Mouse (Mus musculus): ENCODE measurements around the gene L3mbtl4.

L3mbtl4 gene

DNA sequence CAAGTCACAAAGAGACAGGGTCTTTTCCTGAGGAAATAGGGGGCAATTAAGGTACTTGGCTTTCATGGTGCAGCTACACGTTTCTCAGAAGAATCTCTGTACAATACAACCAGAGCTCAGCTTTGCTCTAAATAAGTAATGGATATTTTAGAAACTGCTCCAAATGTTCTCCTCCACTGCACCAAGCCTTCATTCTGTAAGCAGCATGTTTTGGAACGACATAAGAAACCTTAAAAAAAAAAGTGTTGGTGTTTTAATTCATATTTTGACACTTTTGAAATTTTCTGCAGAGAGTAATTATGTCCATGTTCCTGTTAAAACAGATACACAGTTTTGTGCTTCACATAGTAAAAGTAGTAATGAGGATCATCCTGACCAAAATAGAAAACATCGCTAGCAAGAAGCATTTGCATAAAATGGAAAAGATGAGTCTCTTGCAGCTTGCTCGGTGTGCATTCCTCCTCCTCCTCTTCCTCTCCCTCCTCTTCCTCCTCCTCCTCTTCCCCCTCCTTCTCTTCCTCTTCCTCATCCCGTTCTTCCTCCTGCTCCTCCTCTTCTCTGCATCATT, 369.0 kb downstream of the L3mbtl4 start:
- DNase-seq (ENCODE audit: low spot score in 2 of 2), result no peak

DNA sequence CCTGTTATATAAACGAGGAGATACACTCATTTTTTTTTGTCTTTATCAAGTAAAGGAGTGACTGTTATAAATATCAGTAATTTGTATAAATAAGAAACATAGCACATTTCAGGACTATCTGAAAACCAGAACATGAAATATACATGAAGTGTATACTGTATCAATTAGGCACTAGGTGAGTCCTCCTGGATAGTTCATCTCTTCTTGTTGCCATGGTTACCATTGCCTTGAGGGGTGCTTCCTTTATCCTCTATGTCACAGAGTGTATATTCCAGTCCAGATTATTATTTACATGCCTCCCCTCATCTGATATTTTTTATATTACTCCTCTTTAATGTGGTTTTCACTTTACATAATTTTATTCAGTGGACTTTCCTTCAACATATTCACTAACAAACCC, 392.9 kb downstream of the L3mbtl4 start:
- no peak for DNase-seq (ENCODE audit: low spot score in 2 of 2)

DNA sequence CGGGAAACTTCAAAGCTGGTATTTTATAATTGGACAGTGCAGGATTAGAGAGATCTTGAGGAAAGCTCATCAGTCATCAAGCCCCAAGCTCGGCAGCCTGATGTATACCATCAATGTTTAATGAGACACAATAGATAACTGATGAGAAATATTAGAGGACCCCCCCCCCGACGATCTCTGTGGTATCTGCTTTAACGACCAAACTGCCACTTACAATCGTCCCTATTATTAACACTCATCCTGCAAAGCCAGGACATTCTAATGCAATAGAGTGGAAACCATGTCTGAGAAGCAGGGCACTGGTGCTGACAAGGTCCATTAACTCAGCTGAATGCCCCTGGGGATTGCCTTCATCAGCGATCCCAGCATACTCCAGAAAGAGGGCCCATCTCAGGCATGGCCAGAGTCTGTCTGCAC, 398.5 kb downstream of the L3mbtl4 start:
- no peak for DNase-seq (ENCODE audit: low spot score in 2 of 2)

DNA sequence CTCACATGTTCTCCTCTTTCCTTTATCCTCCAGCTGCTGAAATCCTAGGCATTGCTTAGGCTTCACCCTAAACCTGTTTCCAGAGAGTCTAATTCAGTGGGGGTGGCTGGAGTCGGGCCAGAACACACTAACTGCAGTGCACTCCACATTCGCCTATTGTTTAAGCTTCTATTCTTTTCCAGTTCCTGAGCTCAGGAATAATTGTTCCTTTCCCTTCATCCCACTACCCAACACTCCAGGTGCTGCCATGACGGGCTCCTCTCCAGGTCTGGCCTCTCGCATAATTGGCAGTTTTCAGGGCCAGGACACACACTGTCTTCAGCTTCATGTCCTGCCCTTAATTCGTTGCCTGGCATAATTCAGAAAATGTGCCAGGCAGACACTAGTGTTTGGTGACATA, 437.1 kb downstream of the L3mbtl4 start:
- no peak for DNase-seq (ENCODE audit: low spot score in 2 of 2)

DNA sequence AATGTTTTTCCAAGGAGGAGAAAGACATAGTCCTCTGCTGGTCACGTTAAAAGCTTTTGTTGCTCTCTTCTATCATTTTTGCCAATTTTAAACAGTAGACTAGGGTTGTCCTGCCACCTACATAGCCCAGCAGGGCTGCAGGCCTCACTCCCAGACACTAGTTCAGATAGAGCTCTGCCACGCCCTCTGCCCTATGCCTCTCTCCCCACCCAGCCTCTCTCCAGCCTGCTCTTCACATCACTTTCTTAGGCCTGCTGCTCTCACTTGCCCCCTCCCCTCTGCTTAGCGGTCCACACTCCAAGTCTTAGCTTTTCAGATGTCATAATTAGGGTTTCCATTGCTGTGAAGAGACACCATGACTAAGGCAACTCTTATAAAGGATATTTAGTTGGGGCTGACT, 437.8 kb downstream of the L3mbtl4 start:
- no peak for DNase-seq (ENCODE audit: low spot score in 2 of 2)

DNA sequence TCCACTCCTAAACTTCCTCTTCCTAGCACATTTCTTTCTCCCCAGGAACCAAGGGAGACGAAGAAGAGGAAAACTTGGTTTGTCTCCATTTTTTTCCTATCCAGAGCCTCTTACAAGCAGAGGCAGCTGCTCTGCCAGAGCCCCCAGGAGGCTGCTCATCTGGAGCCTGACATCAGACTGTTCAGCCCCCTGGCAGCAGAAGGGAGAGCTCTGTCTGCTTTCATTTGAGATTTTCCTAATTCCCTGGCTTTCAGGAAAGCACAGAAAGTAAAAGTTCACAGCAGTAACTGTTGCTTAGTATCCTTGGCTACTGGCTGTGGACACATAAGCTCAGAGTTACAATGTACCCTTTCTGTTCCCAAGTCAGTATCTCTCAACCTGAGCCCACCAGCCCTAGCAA, 474.7 kb downstream of the L3mbtl4 start:
- DNase-seq (ENCODE audit: low spot score in 2 of 2), result no peak

DNA sequence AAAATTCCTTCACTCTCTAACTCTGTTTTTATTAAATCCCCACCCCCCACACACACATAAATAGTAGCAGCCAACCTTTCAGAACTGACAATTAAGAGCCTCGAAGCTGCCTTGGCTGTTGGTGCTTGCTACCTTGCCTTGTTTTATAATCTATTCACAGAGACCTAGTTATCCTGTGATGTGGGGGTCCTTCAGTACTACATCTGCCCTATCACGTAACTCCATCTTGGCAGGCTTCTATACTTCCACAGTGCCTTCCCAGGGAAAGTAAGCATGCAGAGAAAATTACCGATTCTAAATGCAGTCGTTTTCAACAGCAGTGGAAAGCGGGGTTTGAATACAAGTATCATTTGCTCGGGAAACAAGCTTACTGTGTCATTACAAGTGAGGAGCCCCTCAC, 476.9 kb downstream of the L3mbtl4 start:
- DNase-seq (ENCODE audit: low spot score in 2 of 2), result no peak

DNA sequence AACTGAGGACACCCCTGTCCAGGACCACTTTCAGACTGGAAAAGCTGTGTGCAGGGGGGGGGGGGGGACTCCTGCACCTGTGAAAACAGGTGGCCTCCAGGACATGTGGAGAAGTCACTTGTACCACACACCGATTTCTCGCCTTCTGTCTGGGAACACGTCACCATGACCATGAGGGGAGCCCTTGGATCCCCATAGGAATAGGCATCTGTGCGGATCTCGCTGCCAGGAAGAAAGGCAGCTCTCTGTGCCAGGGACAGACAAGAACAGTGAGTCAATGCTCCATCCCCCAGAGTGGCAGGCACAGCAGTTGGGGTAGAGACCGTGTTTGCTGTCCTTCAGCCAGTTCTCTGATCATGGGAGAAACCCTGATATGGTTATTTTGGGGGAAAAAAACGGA, 479.5 kb downstream of the L3mbtl4 start:
- DNase-seq (ENCODE audit: low spot score in 2 of 2), result no peak

DNA sequence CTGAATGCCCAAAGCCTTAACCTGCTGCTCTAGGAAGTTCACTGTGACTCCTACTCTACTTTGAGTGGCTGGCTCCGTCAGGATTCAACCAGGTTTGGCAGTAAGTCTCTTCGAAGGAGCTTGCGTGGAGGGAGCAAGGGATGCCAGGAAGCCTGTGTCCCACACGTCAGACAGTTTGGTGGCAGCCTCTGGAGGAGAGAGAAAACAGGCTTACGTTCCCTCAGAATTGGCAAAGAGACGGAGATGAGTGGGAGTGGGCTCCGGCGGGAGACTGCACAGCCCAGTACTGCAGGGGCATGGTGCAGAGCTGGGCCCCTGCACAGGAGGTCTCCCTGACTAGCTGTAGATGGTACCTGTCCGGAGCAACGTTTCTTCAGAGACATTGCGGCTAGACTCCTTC, 481.2 kb downstream of the L3mbtl4 start:
- DNase-seq (ENCODE audit: low spot score in 2 of 2), result no peak

DNA sequence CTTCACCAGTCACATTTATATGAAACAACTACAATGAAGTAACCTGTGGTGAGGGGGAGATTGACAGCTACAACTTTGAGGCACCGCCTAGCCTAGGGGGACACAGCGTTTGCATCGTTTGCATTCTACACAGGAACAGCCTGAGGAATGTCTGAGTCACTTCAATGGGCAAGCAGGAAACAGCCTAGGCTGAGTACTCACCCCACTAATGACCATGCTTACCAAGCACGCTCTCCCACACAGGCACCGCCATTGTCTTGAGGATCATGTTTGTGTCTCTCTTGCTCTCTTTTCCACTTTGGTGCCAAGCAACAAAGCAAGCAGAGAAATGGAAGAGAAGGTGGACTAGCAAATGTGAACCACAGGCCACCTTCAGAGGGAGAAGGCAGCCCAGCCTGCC, 484.8 kb downstream of the L3mbtl4 start:
- DNase-seq (ENCODE audit: low spot score in 2 of 2), result no peak

DNA sequence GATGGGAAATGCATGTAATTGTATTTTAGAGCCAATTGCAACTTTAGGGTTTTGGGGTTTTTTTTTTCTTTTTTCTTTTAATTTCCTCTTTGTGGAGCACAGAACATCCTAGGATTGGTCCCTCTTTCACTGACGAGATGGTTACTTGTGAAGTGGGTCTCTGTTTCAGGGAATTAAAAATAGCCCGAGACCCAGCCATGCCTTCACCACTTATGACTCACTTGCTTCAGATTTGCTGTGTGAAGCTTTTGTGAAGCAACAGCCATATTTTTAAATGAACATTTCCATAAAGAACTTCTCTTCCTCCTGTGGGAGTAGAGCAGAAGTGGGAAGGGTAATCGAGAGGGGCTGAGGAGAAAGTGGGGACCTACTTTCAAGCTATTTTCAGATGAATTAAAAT, 485.3 kb downstream of the L3mbtl4 start:
- no peak for DNase-seq (ENCODE audit: low spot score in 2 of 2)

DNA sequence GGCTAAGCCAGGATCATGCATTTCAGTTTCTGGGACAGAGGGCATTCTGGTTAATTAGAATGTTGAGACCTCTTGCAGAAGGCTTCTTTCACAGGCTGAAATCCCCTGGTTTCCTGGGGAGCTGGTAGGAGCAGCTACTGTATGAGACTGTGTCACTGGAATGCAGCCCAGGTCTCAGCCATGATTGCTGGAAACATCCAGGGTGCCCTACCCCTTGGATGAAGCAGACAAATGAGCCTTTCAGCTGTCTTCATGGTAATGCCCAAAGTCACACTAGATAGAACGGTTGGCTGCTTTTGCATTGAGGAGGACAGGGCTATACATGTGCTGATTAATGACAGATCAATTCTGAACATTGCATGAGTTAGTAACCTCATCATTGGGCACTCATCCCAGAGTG, 486.4 kb downstream of the L3mbtl4 start:
- no peak for DNase-seq (ENCODE audit: low spot score in 2 of 2)

DNA sequence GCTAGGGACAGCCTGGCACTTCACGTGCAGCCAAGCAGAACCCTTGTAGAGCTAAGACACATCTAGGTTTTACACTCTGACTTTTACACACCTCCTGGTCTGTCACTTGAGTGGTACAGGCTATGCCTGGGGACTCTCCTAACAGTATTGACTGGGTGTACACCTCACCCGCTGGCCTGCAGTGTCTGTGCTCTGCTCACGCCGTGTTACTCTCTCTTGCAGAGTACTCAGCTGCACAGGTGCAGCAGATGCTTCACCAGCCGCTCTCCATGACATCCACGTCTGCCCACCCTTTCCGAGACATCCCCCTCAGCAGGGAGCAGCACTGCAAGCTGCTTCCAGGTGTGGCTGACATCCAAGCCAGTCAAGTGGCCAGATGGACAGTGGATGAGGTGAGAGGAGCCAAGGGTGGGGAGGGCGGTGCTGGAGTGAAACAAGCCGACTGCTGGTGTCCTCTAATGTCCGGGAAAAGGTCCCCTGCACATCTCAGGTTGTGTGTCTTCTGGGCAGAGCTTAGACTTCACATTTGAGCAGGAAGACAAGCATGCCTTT, 490.8 kb downstream of the L3mbtl4 start:
- no peak for DNase-seq (ENCODE audit: low spot score in 2 of 2)

DNA sequence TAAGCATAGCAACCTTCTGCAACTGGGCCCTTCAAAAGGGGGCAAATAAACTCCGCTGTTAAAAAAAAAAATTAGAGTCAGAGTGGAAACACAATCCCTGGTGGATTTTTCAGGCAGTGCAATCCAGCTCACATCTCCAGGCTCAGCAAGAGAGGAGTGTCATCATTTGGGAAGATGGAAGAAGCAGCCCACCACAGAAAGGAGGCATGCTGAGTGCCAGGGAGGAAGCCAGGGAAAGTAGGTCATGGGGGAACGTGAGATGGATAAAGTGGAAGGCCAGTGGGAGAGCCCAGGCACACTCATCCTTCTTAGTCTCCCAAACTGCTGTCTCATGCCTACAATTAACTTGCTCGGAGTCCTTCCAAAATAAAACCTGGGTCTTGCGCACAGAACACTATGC, 496.0 kb downstream of the L3mbtl4 start:
- DNase-seq (ENCODE audit: low spot score in 2 of 2), result no peak

DNA sequence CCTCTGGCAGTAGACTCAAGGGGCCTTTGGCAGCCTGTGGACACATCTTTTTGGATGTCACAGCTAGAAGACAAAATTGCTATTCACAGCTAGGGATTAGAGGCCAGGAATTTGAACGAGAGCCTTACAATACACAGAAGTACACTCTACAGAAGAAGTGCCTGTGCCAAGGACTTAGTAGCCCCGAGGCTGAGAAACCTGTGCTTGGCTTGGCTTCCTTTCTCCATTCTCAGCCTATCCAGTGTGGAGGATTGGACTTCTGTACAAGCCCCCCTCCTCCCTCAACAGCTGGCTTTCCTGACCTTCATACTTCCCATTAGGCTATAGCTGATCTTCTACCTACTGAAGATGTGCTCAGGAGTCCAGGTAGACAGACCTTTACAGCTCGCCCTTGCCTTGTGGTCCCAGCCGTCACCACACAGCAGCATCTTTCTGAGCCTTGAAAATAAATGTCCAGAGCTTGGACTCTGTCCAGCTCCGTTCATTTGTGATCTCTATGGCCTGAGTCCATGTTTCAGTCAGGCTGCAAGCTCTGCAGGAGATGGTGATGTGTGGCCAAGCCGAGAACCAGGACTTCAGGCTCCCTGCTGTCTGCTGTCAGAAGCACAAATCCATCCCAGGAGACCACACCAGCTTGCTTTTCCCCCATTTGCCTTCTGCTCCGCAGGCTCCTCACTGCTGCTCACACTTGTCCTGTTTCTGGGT, 497.6 kb downstream of the L3mbtl4 start:
- no peak for DNase-seq (ENCODE audit: low spot score in 2 of 2)

DNA sequence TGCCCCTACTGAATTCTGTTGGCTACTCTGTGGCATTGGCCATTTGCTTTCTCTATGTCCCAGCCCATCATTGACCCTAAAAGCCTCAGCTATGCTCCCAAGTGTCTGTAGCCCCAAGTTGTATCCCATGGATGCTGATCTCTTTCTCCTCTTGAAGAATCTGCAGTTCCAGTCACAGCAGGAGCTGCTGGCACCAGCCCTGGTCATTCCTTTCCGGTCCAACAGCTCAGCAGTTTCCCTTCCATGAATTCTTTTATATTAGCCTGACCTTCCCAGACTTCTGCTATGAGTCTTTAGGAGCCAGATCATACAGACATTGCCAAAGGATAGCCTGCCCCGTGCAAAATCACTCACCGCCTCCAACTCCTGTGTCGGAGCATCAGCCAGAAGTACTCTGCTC, 520.1 kb downstream of the L3mbtl4 start:
- DNase-seq (ENCODE audit: low spot score in 2 of 2), result no peak

DNA sequence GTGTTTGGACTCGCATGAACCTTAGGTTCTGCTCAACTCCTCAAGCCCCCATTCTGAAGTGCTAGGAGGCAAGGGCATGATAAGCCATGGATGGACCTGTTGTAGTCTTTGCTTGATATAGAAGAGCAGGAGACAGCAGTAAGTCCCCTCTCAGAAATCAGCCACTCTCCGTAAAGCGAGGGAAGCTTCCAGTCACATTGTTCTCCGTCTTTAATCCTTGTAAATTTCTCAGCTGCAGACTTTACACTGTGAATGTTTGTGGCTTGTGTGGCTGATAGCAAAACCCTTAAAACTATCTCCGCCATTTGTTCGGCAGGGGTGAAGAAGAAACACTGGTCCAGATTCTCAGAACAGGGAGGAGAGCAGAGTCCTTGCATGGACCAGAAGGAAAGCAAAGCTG, 552.7 kb downstream of the L3mbtl4 start, which contains the start of gene Tmem200c:
Tmem200c (plus strand) TSS at position 301 of the 400 bp plus-strand sequence.
- no peak for DNase-seq (ENCODE audit: low spot score in 2 of 2)
